Mouse (Mus musculus) cerebellum, postnatal 10 days (tissue): Measurements from ENCODE around the gene Eif4g2.
A peak's percentile ranks its signal among the peaks of the same experiment; 100 is the strongest.

Source experiments
- DNase-seq, 2 experiments: peaks; one replicate each; pipeline ENCODE4 v3.0.0; 2021; ENCODE audit warnings: mixed read lengths in 2 of 2

The Eif4g2 gene

DNA sequence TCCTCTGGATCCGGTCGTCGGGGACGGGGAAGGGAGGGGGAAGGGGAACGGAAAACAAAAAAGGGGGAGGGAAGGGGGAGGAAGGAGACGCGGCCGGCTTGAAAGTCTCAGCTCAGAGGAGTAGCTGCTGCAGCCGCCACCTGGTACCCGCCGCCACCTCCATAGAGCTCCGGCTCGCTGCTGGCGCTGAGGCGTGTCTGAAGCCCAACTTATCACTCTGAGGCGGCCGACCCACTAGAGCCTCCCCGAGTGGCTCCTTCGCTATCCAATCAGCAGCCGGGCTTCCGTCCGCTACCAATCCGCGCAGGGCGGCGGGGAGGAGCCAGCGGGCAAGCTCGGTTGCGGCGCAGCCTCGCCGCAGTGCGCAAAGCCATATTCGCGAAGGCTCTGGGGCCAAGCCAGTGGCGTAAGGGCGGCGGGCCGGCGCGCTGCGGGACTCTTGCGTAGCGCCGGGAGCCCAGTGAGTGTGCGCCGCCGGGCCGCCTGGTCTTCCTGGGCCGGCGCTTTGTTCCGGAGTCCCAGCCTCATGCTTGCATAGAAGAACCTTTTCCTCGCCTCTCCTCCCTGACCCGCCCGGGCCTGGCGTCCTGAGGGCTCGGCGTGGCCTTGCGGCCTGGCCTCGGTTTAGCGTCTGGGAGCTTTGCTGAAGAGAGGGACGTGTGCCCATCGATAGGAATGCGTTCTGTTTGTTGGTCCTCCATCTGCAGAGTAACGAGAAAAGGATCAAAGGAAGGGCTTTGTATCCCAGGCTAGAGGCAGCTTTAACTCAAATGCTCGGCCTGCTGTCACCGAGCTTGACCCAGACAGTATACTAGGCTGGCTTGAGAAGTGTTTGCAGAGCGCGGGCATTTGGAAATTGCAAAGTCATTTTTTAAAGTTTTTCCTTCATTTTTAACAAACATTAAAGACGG is at the start of gene Eif4g2:
Gene Eif4g2 (minus strand): TSS at position 209 of the 911 bp plus-strand sequence.
- DNase-seq = peak; percentile 98 to 99

DNA sequence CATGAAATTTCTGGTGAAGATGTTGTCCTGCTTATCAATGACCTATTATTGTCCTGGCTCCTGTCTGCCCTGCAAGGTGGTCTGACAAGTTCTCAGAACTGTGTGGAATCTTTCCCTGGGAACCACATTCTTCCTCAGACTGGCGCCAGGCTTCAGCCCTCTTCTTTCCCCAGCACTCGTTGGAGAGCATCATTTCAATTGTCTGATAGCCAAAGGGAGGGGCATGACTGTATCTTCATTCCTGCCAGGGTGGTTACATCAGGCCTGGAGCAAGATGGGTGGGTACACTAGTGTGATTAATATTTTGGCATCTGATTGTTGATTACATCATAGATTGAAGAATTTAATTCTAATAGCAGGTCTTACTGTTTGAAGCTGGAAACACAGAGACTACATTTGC is 49.8 kb upstream of the Eif4g2 start:
- DNase-seq = no peak

DNA sequence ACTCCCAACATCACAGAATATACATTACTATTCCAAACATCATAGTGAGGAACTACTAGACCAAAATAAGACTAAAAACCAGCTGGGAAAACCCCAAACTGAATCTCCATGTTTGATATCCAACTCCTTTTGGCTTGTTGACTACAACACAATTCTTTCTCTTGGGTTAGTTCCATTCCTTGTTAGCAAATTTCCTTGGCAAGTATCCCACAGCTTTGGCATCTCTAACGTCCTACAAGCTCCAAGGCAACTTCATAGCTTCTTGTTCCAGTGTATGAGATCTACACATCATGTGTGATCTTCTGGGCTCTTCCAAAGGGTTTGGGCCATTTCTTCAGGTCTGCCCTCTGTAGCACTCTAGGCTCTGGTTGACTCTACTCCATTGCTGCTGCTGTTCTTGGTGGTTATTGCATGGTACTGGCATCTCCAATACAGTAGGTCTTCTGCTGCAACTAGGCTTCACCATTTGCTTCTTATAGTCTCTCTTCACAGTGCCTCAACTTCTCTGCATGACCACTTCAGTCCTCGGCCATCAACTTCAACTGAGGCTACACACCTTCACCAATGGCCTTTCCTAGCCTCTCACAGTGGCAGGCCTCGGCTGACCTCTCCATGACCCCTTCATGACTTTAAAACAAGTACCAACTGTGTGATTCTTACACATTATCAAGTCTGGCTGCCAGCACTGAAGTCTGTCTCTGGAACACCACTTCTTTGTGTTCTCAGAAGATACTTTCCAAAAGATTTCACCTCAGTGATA is 44.0 kb upstream of the Eif4g2 start:
- no peak for DNase-seq

DNA sequence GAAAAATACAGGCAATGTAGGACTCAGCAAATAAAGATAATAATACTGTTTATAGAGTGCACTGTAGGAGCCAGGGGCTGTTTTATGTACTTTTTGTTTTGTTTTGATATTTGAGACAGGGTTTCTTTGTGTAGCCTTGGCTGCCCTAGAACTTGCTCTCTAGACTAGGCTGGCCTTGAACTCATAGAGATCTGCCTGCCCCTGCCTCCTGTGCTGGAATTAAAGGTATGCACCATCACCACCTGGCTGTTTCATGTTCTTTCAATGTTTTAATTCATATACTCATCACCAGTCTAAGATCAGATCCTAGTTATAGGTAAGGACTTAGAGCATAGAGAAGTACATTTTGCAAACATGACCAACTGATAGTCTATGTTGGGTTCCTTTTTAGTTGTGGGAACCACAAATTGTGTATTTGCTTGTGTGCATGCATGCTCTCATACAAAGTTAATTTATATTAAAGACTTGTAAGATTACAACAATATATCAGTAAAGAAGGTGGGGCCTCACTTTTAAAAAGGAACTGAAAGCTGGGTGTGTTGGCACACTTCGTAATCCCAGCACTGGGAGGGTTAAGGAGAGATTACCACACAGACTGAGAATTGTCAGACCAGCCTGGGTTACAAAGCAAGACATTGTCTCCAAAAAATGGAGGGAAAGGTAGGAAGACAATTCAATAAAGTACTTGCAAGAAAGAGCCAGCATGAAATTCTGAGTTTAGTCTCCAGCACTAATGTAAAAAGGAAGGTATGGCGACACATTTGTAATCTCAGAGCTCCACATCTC is 41.1 kb upstream of the Eif4g2 start:
- DNase-seq = peak in 1 of 2 experiments; percentile 14

DNA sequence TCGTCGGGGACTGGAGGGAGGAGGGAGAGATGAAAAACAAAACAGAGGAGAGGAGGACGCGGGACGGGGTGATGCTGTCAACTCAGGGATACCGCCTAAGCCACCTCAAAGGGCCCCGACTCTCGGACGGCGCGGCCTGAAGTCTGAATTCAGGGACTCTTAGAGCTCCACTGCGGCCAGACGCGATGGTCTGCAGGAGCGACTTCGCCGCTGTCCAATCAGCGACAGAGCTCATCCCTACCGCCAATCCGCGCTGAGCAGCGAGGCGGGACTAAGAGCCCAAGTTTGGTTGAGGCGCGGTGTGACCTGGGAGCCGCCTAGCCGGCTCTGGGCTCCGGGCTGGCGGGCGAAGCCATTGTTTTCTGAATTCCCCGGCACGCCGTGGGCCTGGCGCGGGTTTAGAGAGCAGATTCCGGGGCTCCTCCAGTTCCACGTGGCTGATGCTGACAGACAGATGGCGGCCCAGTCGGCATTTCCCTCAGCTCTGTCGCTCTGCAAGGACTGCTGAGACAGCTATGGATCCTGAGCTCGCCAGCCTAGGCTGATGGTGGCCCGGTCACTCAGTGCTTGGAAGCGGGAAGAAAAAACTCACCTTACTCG is 39.8 kb upstream of the Eif4g2 start:
- peak; percentile 97 to 99 for DNase-seq

DNA sequence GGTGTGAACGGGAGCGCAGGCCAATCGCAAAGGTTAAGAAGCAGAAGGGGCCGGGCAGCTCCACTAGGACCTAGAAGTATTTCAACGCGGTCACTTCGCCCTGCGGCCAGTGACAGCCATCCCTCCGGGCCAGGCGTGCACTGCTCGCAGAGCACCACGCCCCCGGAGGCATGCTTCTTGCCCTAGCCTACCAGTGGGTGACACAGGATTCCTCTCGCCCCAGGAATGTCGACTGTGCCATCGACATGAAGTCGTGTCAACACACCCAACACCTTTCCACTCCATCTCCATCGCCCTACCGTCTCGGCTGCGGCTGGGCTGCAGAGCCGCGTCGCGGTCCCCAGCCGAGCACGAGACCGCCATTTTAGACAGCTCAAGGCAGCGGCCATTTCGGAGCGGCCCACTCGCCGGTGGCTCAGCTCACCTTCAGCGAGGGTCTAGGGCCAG is 39.3 kb upstream of the Eif4g2 start:
- peak in 1 of 2 experiments; percentile 82 for DNase-seq

DNA sequence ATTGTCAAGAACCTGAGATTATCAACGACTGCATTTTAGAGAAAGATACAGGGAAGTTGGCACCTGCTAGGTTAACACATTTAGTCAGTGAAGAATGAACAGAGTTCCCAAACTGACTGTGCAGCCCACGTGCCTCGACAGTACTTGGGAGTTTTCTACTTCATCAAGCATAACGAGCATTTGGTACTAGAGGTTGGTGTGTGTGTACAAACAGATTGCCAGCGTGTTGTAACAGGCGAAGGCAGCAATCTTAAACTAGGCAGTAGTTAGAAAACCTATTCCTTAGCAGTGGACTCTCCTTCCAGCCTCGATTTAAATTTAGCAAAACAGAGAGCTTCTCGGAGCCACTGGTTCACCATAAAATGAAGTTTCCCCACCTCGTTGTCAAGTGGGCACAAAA is 38.7 kb upstream of the Eif4g2 start:
- peak; percentile 14 to 37 for DNase-seq

DNA sequence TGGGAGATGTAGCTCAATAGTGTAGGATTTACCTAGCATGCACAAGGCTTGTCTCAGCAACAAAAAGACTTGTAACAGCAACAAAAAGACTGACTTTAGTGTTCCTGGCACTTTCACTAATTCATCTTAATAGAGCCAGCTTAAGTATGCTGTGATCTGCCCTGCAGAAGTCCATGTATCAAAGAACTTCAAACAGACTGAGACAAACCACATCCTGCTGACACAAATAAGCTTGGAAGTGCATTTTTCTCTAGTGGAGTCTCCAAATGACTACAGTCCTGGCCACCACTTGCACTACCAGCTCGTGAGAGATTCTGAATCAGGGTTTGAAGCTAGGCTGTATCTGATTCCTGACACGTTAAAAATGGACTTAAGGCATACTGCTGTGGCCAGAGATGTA is 26.7 kb upstream of the Eif4g2 start:
- no peak for DNase-seq

DNA sequence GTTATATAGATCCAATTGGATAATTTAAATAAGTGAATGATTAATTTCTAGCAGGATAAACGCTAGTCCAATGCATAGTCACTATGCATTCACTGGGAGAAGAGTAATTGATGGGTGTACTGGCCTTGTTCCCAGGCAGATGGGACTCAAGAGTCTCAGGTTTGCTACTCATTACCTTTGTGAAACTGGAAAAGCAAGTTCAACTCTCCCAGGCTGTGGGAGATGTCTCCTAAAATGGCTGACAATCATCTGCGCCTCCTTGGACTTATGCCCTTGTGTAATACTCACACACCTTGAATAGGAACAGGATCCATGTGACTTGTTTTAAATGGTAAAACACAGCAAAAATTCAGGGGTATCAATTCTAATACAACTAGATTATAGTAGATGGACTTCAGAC is 26.3 kb upstream of the Eif4g2 start:
- DNase-seq = no peak

DNA sequence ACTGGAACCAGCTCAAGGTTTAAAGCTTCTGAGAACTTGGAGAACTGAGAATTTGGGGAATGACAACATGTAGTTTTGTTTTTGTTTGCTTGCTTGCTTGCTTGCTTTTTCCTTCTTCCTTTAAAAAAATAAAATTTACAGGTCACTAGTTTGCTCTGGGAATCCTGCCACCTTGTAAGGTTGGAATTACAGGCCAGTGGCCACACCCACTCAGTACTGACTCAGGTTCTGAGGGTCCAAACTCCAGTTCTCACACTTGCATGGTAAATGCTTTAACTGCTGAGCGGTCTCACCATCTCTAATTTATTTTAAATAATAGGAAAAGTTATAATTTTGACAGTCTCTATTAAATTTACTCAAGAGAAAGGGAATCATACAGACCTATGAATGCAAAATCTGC is 15.4 kb upstream of the Eif4g2 start:
- DNase-seq = no peak

DNA sequence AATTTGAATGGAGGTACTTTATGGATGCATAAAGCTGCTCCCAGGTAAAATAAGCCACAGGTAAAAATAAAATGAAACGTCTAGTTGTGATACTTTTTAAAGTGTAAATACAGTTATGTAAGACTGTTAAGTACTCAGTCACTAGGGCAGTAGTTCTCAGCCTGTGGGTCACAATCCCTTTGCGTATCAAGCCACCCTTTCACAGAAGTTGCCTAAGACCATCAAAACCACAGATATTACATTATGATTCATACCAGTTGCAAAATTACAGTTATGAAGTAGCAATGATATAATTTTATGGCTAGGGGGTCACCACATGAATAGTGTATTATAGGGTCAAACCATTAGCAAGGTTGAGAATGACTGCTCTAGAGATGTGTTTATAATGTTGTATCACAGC is 12.3 kb upstream of the Eif4g2 start:
- DNase-seq = no peak

DNA sequence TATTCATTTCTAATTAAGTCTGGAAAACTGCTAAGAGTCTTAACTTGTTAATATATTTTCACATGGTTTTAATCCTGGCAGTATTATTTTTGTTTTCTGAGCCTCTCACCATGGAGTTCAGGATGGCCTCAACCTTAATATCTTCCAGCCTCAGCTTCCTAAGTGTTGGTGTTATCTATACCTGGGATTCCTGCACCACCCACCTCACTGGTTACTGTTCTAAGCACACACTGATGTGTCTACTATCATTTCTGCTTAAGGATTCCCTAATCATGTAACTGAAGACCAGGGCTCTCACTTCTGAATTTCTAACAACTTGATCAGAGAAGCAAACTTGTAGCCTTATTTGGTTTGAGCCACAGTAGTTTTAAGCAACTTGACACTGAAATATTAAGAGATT is 2.3 kb upstream of the Eif4g2 start:
- no peak for DNase-seq

DNA sequence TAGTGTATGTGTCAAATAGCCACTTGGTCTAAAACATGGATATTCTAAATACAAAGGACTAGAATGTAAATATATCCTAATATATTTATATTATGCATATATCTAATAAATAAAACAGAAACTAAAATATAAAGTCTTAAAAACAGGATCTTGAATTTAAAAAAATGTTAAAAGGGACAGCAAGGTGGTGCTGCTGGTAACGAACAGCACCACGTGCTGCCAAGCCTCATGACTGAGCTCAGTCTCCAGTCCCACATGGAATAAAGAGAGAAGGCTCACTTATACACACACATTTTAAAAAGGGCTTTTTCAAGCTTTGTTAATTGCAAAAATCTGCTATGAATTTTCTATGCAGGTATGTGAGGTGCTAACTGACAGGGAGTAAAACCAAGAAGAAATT is 1.6 kb upstream of the Eif4g2 start:
- DNase-seq = peak in 1 of 2 experiments; percentile 27

DNA sequence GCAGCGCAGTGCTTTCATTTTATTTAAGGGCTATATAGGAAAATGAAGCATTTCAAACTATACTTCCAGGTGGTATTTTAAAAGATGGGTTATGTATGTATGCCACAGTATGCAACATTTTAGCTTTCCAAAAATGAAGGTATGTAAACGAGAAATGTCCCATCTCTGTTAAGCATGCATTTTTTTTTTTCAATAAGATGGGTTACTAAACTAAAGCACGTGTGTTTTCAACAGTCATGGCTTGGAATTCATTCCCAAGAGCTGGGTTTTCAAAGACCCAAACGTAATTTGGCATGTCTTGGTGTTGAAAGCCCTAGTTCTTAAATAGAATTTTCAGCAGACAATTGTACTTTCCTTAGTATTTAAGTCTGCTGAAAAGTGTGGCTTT is 897 bp upstream of the Eif4g2 start:
- no peak for DNase-seq

DNA sequence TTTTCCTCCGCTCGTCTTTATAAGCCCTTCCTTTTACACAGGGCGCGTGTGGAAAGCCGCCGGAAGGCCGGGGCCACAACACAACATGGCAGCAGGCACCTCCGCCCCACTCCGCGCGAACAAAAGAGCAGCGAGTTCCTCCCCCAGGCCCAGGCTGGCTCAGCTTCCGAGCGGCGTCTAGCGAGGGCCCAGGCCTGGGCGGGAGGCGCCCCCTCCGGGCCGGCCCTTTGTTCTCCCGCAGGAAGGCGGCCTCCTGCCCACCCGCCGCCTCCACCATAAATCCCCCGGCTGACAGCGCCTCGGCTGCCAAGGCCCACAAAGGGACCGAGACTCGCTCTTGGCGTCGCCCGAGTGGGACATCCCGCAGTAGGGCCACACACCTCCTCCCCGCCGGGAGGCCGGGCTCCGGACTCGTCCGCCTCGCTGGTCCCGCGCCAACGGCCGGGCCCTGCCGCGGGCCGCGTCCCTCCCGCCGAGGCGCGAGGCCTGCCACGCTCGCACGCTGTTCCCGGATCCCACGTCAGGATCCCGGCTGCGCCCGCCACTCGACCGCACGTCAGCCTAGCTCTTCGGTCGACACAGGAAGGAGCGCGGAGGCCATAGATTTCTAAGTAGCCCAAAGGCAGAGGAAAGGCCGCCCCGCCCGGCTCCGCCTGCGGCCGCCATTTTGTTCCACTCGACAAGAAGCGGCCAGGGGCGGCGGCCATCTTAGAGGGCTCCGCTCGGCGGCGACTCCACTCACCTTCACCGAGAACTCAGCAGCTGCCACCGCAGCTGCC is 598 bp downstream of the Eif4g2 start:
- DNase-seq = peak; percentile 92 to 93

DNA sequence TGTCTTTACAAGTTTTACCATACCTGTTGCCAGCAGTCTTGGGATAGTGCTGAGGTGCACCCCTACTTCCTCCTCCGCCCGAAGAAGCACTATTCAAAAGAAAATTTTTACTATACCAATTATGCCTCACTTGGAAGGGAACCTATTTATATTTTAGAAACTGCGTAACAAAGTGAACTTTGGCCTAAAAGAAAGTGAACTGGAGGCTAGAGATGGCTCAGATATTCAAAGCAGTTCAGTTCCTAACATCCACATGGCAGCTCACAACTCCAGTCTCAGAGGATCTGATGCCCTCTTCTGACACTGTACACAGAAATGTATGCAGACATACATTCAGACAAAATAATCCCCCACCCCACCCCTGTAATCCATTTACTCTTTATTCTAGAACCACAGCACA is 2.0 kb downstream of the Eif4g2 start:
- DNase-seq = no peak

DNA sequence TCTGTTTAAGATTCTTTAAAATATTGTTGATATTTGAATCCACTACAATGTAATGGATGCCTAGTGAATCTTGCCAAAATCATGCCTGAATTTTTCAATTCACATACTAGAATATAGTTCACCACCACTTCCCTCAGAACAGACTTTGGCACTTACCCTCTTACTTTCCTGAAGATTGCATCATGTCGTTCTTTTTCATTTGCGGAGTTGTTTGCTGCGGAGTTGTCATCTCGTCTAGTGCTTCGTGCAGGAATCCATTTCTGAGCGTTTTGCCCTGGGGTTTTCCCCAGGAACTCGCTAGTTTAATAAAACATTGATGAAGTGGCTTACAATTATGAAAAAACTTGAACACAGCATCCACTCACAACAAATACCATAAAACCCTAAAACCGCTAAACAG is 2.8 kb downstream of the Eif4g2 start:
- DNase-seq = no peak

DNA sequence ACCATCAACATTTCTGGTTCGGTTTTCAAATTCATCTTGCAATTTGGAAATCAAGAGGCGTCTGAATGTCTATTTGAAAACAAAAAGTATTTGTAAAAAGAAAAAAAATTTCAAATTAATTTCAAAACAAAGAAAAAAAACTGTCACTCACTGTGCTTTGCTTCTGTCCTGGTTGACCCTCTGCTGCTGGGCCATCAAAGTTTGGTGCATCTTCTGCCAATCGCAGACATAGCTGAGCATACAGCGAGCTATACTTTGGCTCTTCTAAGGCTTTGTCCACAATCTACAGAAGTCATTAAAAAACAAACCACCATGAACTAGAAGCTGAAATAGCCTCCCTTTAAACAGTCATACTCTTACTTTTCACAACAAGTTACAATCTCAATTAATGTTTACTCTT is 4.6 kb downstream of the Eif4g2 start:
- DNase-seq = no peak

DNA sequence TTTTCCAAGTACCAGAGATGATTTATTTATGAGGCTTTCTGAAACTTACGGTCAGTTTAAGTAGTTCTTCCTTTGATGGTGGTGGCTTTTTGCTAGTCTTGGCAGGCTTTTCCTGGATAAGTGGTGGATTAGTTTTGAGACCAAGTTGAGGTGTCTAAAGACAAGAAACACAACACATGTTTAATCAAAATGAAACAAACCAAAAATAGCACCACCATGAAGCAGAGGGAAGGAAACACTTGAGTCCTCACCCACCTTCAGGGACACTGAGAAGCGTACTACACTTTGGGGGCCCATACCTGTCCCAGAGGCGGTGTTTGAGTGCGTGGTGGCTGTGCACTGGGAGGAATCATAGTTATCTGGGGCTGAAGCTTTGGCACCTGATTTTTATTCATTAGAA is 7.5 kb downstream of the Eif4g2 start:
- DNase-seq = no peak

DNA sequence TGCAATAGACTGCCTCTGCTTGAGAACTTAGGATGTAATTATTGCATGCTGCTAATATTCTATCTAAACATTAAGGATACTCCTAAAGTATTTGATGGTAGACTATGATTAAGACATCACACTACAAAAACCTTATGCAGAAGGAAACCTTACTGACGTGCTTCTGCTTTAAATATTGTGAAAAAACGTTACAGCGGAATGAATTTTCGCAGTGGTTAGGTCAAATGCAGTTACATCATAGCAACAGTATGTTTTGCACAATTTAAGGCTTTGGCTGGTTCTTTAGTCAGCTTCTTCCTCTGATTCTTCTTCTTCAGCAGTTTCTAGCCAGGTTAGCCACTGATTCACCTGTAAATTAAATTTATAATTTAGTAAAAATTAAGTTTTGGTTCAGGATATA is 10.4 kb downstream of the Eif4g2 start:
- DNase-seq = no peak

DNA sequence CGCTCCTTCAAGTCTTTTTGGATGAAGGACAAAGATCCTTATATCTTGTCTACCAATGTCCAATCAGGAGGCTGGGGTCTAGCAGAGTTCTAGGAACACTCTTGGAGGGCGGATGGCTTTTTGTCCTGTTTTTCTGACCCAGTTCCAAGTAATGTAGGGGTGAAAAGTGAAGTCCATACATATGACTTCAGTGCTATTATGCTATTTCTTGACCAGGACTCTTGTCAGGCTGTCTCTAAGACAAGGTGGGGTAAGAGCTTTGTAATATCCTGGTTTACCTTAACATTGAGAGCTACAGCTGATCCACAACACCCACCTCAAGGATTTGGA is 12.7 kb downstream of the Eif4g2 start:
- DNase-seq = peak in 1 of 2 experiments; percentile 28
